Comparison of ENCODE assay signal across 9 mouse cellular contexts in genomic region chr2:128892180-128892721, GRCm38 (mm10). TPM values are rescaled to one million over a fixed set of nuclear protein-coding genes. Genes with fewer than 3 reads are reported as not detected.
DNase-seq lines count a peak whose midpoint lies in the region; ATAC-seq and TF ChIP-seq lines count a peak whose summit lies in the region.
"Had no signal": no experiment of that assay in that cellular context is flagged by ENCODE, and none has a peak within 500 bp of the region (broad histone marks: within the 10 kb centered on the region; RNA-seq: fewer than 3 reads in every experiment).

No protein-coding gene starts in this region.

- H3K4me1 ChIP-seq in heart, embryonic 15.5 days (replicated peaks) = peaks cover 9% of the 10 kb centered on the region; the same call in 1 of the 2 replicates
- no peaks in the 10 kb centered on the region for H3K4me1 ChIP-seq in heart, adult 2 months (ENCODE audit: control insufficient read depth, insufficient read depth, low read length)
- H3K4me1 ChIP-seq in liver, postnatal 0 days (ENCODE audit: insufficient read depth) = no peaks in the 10 kb centered on the region

- DNase-seq in heart, adult 2 months = no peak
- peak; percentile 45 to 59 for DNase-seq in cerebellum, adult 18-20 months
- peak; percentile 35 for DNase-seq in forelimb bud, embryonic 11.5 days (ENCODE audit: low read depth, low spot score)
- DNase-seq in liver, postnatal 0 days = peak; percentile 15
- DNase-seq in thymus, postnatal 4 days = peak; percentile 46
- DNase-seq in layer of hippocampus, postnatal 10 days (ENCODE audit: low spot score in 2 of 2) = no peak
- DNase-seq in heart, postnatal 25 days (ENCODE audit: low spot score) = no peak

- no peaks in the 10 kb centered on the region for H3K36me3 ChIP-seq in heart, embryonic 15.5 days
- H3K36me3 ChIP-seq in heart, adult 2 months (ENCODE audit: control insufficient read depth, insufficient read depth, low read length) = no peaks in the 10 kb centered on the region
- no peaks in the 10 kb centered on the region for H3K36me3 ChIP-seq in liver, postnatal 0 days (replicated peaks; ENCODE audit: insufficient read depth, low read length)

- no peak for TF ChIP-seq POLR2A in heart, adult 2 months (IDR thresholded peaks at IDR 0.05; ENCODE audit: insufficient read depth, low read depth, low read length)

- no peak for TF ChIP-seq CTCF in heart, adult 2 months (IDR thresholded peaks at IDR 0.05)
- no peak for TF ChIP-seq CTCF in liver, postnatal 0 days (IDR thresholded peaks at IDR 0.05; ENCODE audit: low read depth)

- peak overlapping the region; percentile 37 for H3K9ac ChIP-seq in heart, embryonic 15.5 days
- H3K9ac ChIP-seq in heart, adult 2 months (ENCODE audit: low read depth, low read length) = no peak overlapping the region
- peak overlapping the region; percentile 35; the same call in 1 of the 2 replicates for H3K9ac ChIP-seq in liver, postnatal 0 days (replicated peaks)

- intact Hi-C loops in heart, adult 2 months (cut with DNase I) = no loop called here
- intact Hi-C loops in heart, postnatal 25 days (cut with DNase I) = no loop called here

- ATAC-seq in heart, embryonic 15.5 days (replicated peaks; ENCODE audit: insufficient number of reproducible peaks, insufficient read depth, low FRiP score, low read depth) = no peak
- ATAC-seq in liver, postnatal 0 days = no peak

- WGBS in heart, embryonic 15.5 days = 5% methylated on average over 35 of the region's 37 CpGs
- 9% methylated on average over 36 of the region's 37 CpGs for WGBS in heart, adult 2 months
- WGBS in liver, postnatal 0 days (ENCODE audit: insufficient replicate concordance) = 13% methylated on average over 31 of the region's 37 CpGs

- no peak overlapping the region for H3K27ac ChIP-seq in heart, embryonic 15.5 days
- no peak overlapping the region for H3K27ac ChIP-seq in heart, adult 2 months
- no peak overlapping the region for H3K27ac ChIP-seq in liver, postnatal 0 days (ENCODE audit: low read depth)

- peak overlapping the region; percentile 49 for H3K4me3 ChIP-seq in heart, embryonic 15.5 days
- no peak overlapping the region for H3K4me3 ChIP-seq in heart, adult 2 months
- H3K4me3 ChIP-seq in liver, postnatal 0 days (ENCODE audit: low read depth, low read length) = peak overlapping the region; percentile 22; the same call in 1 of the 2 replicates

- no peaks in the 10 kb centered on the region for H3K9me3 ChIP-seq in heart, embryonic 15.5 days (replicated peaks)
- H3K9me3 ChIP-seq in liver, postnatal 0 days (ENCODE audit: low read length) = no peaks in the 10 kb centered on the region

- peak overlapping the region; percentile 80 for H3K4me2 ChIP-seq in heart, embryonic 15.5 days
- peak overlapping the region; percentile 67 for H3K4me2 ChIP-seq in liver, postnatal 0 days (ENCODE audit: low read depth, low read length)

- H3K79me2 ChIP-seq in heart, adult 2 months (replicated peaks; ENCODE audit: control insufficient read depth, insufficient read depth, low read length) = no peaks in the 10 kb centered on the region

- H3K27me3 ChIP-seq in heart, embryonic 15.5 days = no peaks in the 10 kb centered on the region
- no peaks in the 10 kb centered on the region for H3K27me3 ChIP-seq in heart, adult 2 months (ENCODE audit: control insufficient read depth, insufficient read depth, low read length)
- no peaks in the 10 kb centered on the region for H3K27me3 ChIP-seq in liver, postnatal 0 days (ENCODE audit: insufficient read depth, low read length)

- TF ChIP-seq EP300 in heart, adult 2 months (IDR thresholded peaks at IDR 0.05; ENCODE audit: insufficient read depth, low read depth, low read length) = no peak
- TF ChIP-seq EP300 in liver, postnatal 0 days (IDR thresholded peaks at IDR 0.05; ENCODE audit: low read depth) = no peak

RNA-seq across cellular contexts. Expression of gene Fbln7, which starts 29.5 kb away (rescaled TPM):
- polyA plus RNA-seq in heart, embryonic 15.5 days (2015; fragmentation: Nextera tagmentation; extraction: Ambion mirVana) = 1.2 and 2.7 TPM in 2 replicates
- total RNA-seq in heart, adult 2 months (2021) = under 1 TPM; 0.50 to 0.61 TPM
- 0.61 and 1.3 TPM in 2 replicates for polyA plus RNA-seq in heart, adult 2 months (2012; rRNA removed)
- 0.09 and 0.16 TPM in 2 replicates for polyA plus RNA-seq in liver, postnatal 0 days (2015; fragmentation: Nextera tagmentation; extraction: Ambion mirVana)
- 1 to 10 TPM; 2.3 TPM for total RNA-seq in layer of hippocampus, postnatal 10 days (2021)
- under 1 TPM; 0.50 to 0.57 TPM for total RNA-seq in heart, postnatal 25 days (2021)
- total RNA-seq: MEL had no signal

RNA-seq across cellular contexts. Expression of gene Zc3h8, which starts 51.6 kb away (rescaled TPM):
- 5.6 TPM in 2 replicates for polyA plus RNA-seq in heart, embryonic 15.5 days (2015; fragmentation: Nextera tagmentation; extraction: Ambion mirVana)
- 1 to 10 TPM; 5.9 to 8.3 TPM for total RNA-seq in heart, adult 2 months (2021)
- 1.6 and 4.1 TPM in 2 replicates for polyA plus RNA-seq in heart, adult 2 months (2012; rRNA removed)
- polyA plus RNA-seq in liver, postnatal 0 days (2015; fragmentation: Nextera tagmentation; extraction: Ambion mirVana) = 3.0 and 3.6 TPM in 2 replicates
- total RNA-seq in layer of hippocampus, postnatal 10 days (2021) = 1 to 10 TPM; 6.7 to 7.2 TPM
- 1 to 10 TPM; 5.7 to 6.6 TPM for total RNA-seq in heart, postnatal 25 days (2021)

Comparison
In these comparisons a context has a peak if more than half of its experiments do, and no peak if none do; other contexts are left out.
1. DNase-seq: peak in cerebellum, adult 18-20 months (2 of 2), forelimb bud, embryonic 11.5 days (single experiment), liver, postnatal 0 days (single experiment) and thymus, postnatal 4 days (single experiment); none in heart, adult 2 months (0 of 2), layer of hippocampus, postnatal 10 days (0 of 2) and heart, postnatal 25 days (single experiment).